Comparison of ENCODE assay signal across 10 mouse cellular contexts in the genomic region with DNA sequence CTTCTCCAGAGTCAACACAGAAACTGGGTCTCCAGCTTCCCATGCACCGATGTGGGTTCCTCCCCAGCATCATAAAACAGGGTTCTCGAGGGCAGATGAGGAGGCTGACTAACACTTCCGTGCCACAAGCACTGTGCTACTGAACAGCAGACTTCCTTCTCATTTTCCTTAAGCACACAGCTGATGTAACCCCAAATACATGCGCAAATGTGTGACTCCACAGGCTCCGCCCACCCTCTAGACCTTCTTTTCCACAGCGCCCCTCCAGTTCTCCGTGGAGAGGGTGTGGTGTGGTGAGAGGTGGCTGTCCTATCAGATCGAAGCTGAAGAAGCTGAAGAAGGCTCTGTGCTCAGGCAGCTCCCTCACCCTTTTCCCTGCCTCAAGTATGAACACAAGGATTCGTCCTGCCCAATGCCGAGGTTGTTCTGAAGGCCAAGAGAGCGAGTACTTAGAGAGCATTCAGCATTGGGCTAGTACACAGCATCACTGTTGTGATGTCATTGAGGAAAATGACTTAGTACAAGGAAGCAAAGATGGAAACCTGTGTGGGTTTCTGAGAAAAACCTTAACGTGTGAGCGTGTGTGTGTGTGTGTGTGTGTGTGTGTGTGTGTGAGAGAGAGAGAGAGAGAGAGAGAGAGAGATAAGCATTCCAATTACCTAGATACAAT. TPM values are rescaled to one million over a fixed set of nuclear protein-coding genes. Genes with fewer than 3 reads are reported as not detected.
A peak's percentile ranks its signal among the peaks of the same experiment; 100 is the strongest.
DNase-seq lines count a peak whose midpoint lies in the region; ATAC-seq and TF ChIP-seq lines count a peak whose summit lies in the region.
"Had no signal": no experiment of that assay in that cellular context is flagged by ENCODE, and none has a peak within 500 bp of the region (broad histone marks: within the 10 kb centered on the region; RNA-seq: fewer than 3 reads in every experiment).

No protein-coding gene starts in this region.

- H3K9me3 ChIP-seq in lung, embryonic 14.5 days (ENCODE audit: low read depth, low read length), result no peaks in the 10 kb centered on the region
- no peaks in the 10 kb centered on the region for H3K9me3 ChIP-seq in stomach, embryonic 15.5 days
- H3K9me3 ChIP-seq: hindbrain, embryonic 15.5 days had no signal

- no peak overlapping the region for H3K9ac ChIP-seq in lung, embryonic 14.5 days
- H3K9ac ChIP-seq in stomach, embryonic 15.5 days, result no peak overlapping the region
- H3K9ac ChIP-seq: hindbrain, embryonic 15.5 days had no signal

- H3K36me3 ChIP-seq in lung, embryonic 14.5 days (ENCODE audit: insufficient read depth), result peaks cover 74% of the 10 kb centered on the region
- H3K36me3 ChIP-seq in stomach, embryonic 15.5 days, result peaks cover 28% of the 10 kb centered on the region

- H3K27ac ChIP-seq in lung, embryonic 14.5 days (ENCODE audit: low read depth), result no peak overlapping the region
- no peak overlapping the region for H3K27ac ChIP-seq in stomach, embryonic 15.5 days
- H3K27ac ChIP-seq: hindbrain, embryonic 15.5 days had no signal

- no peaks in the 10 kb centered on the region for H3K4me1 ChIP-seq in lung, embryonic 14.5 days (ENCODE audit: insufficient read depth)
- H3K4me1 ChIP-seq in stomach, embryonic 15.5 days, result no peaks in the 10 kb centered on the region
- H3K4me1 ChIP-seq: hindbrain, embryonic 15.5 days had no signal

- peak; percentile 11 for DNase-seq in MEL-GATA-1-ER (ENCODE audit: extremely low read depth, low read depth)
- DNase-seq in lung, embryonic 14.5 days, result peak; percentile 39
- DNase-seq in adrenal gland, postnatal 4 days (ENCODE audit: low spot score in 2 of 2), result no peak
- no peak for DNase-seq in embryo, embryonic 9.5 days (ENCODE audit: extremely low spot score)
- no peak for DNase-seq in adrenal gland, postnatal 36 days
- DNase-seq: cerebellum, adult 9-11 months; left cerebral cortex, postnatal 4 days had no signal

- WGBS in lung, embryonic 14.5 days, result 61% methylated on average over 13 of the region's 13 CpGs
- WGBS in stomach, embryonic 15.5 days, result 77% methylated on average over 13 of the region's 13 CpGs

- TF ChIP-seq CTCF in lung, embryonic 14.5 days (IDR thresholded peaks at IDR 0.05; ENCODE audit: low read depth), result no peak

- H3K27me3 ChIP-seq in lung, embryonic 14.5 days (ENCODE audit: insufficient read depth, low read length), result no peaks in the 10 kb centered on the region
- H3K27me3 ChIP-seq in stomach, embryonic 15.5 days (replicated peaks), result no peaks in the 10 kb centered on the region
- H3K27me3 ChIP-seq: hindbrain, embryonic 15.5 days had no signal

- H3K4me2 ChIP-seq in lung, embryonic 14.5 days, result no peak overlapping the region
- no peak overlapping the region for H3K4me2 ChIP-seq in stomach, embryonic 15.5 days
- H3K4me2 ChIP-seq: hindbrain, embryonic 15.5 days had no signal

- ATAC-seq in granulocyte monocyte progenitor cell, adult 5-6 weeks (replicated peaks; ENCODE audit: poor library complexity, severe bottlenecking), result peak; percentile 93
- peak; percentile 58; the same call in 1 of the 2 replicates for ATAC-seq in lung, embryonic 14.5 days (ENCODE audit: insufficient read depth)
- 0 out of 2 replicates have a peak, but pooled peaks have one; percentile 4 for ATAC-seq in stomach, embryonic 15.5 days (ENCODE audit: insufficient read depth, low FRiP score, low read depth)

- no peak overlapping the region for H3K4me3 ChIP-seq in lung, embryonic 14.5 days (ENCODE audit: low read depth, low read length)
- H3K4me3 ChIP-seq in stomach, embryonic 15.5 days (replicated peaks), result no peak overlapping the region
- H3K4me3 ChIP-seq: hindbrain, embryonic 15.5 days had no signal

RNA-seq across cellular contexts. Expression of gene Lcmt1, which starts 47.0 kb away (rescaled TPM):
- 36.7 and 44.7 TPM in 2 replicates for total RNA-seq in granulocyte monocyte progenitor cell, adult 5-6 weeks (2014; fragmentation: Nextera tagmentation)
- 37.2 and 54.8 TPM in 2 replicates for total RNA-seq in granulocyte monocyte progenitor cell, adult 5-6 weeks (2017)
- polyA plus RNA-seq in lung, embryonic 14.5 days (2014; fragmentation: Nextera tagmentation; extraction: Ambion mirVana), result 43.9 and 46.8 TPM in 2 replicates
- polyA plus RNA-seq in stomach, embryonic 15.5 days (2015; fragmentation: Nextera tagmentation; extraction: Ambion mirVana), result 43.3 and 45.7 TPM in 2 replicates
- 10 to 100 TPM; 34.0 to 35.7 TPM for total RNA-seq in adrenal gland, postnatal 4 days (2021)
- 10 to 100 TPM; 24.9 to 29.4 TPM for total RNA-seq in adrenal gland, postnatal 36 days (2021)

RNA-seq across cellular contexts. Expression of gene Arhgap17, which starts 47.1 kb away (rescaled TPM):
- total RNA-seq in granulocyte monocyte progenitor cell, adult 5-6 weeks (2014; fragmentation: Nextera tagmentation), result 95.5 and 117 TPM in 2 replicates
- total RNA-seq in granulocyte monocyte progenitor cell, adult 5-6 weeks (2017), result 28.7 and 33.8 TPM in 2 replicates
- 26.1 and 27.1 TPM in 2 replicates for polyA plus RNA-seq in lung, embryonic 14.5 days (2014; fragmentation: Nextera tagmentation; extraction: Ambion mirVana)
- 16.2 and 19.9 TPM in 2 replicates for polyA plus RNA-seq in stomach, embryonic 15.5 days (2015; fragmentation: Nextera tagmentation; extraction: Ambion mirVana)
- 10 to 100 TPM; 43.5 to 54.8 TPM for total RNA-seq in adrenal gland, postnatal 4 days (2021)
- 10 to 100 TPM; 57.7 to 73.3 TPM for total RNA-seq in adrenal gland, postnatal 36 days (2021)

Comparison
In these comparisons a context has a peak if more than half of its experiments do, and no peak if none do; other contexts are left out.
1. DNase-seq: peak in MEL-GATA-1-ER (single experiment) and lung, embryonic 14.5 days (single experiment); none in adrenal gland, postnatal 4 days (0 of 2), embryo, embryonic 9.5 days (single experiment) and adrenal gland, postnatal 36 days (0 of 2).
2. ATAC-seq: peak in every context shown above with its lines; median percentile 93 in granulocyte monocyte progenitor cell, adult 5-6 weeks; 58 in lung, embryonic 14.5 days; 4 in stomach, embryonic 15.5 days.